Mouse (Mus musculus): Measurements from ENCODE around the gene Acp1. TPM values are rescaled to one million over a fixed set of nuclear protein-coding genes. Genes with fewer than 3 reads are reported as not detected.

The Acp1 gene
- polyA plus RNA-seq, 1 experiment from 2014 or later = 159 TPM

DNA sequence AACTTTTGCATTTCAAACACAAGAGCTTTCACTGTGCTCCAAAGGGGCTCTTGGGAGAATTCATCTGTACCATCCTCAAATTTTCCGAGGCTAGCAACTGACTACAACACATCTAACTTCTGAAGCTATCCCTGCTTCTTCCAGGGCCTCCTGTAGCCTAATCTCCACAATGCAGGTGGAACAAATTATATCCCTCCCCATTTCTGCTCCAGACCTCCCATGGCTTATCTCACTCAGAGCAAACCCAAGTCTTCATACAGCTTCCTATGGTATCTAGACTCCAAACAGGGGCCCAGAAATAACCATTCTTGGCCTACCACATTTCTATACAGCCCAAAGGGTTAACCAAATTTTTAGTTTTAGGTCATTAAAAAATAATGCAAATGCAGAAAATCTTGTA, 2.7 kb downstream of the Acp1 start:
- ATAC-seq (ENCODE audit: insufficient number of reproducible peaks, insufficient read depth, low FRiP score, low TSS enrichment, low read depth) = no peak
- no peaks in the 10 kb centered on the region for H3K27me3 ChIP-seq
- peaks cover 21% of the 10 kb centered on the region for H3K4me1 ChIP-seq
- H3K27ac ChIP-seq = no peak overlapping the region
- no peak overlapping the region for H3K4me3 ChIP-seq
- no peak overlapping the region for H3K4me2 ChIP-seq
- WGBS = 88% methylated on average over 1 of the region's 1 CpGs
- H3K36me3 ChIP-seq = peaks cover 12% of the 10 kb centered on the region
- H3K9me3 ChIP-seq = no peaks in the 10 kb centered on the region
- H3K9ac ChIP-seq = no peak overlapping the region

DNA sequence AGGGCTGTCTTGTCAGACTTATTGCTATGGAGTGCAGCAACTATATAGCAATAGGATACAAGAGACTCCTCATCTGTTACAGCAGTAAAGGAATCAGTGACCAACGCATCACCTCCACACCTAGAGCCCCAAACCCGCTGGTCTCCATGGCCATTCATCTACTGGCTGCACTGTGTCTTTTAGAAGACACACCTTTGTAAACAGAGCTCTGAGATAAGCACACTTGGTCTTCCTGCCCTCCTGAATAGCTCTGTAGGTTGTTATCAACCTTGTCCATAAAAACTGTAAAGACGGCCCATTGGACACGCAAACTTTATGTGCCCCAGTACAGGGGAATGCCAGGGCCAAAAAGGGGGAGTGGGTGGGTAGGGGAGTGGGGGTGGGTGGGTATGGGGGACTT, 14.3 kb downstream of the Acp1 start:
- ATAC-seq (ENCODE audit: insufficient number of reproducible peaks, insufficient read depth, low FRiP score, low TSS enrichment, low read depth) = no peak
- 96% methylated on average over 4 of the region's 4 CpGs for WGBS
- H3K9ac ChIP-seq = no peak overlapping the region
- H3K9me3 ChIP-seq = no peaks in the 10 kb centered on the region
- H3K4me2 ChIP-seq = no peak overlapping the region
- H3K4me1 ChIP-seq = no peaks in the 10 kb centered on the region
- peaks cover 40% of the 10 kb centered on the region for H3K36me3 ChIP-seq
- H3K27ac ChIP-seq = no peak overlapping the region
- H3K4me3 ChIP-seq = no peak overlapping the region
- no peaks in the 10 kb centered on the region for H3K27me3 ChIP-seq

DNA sequence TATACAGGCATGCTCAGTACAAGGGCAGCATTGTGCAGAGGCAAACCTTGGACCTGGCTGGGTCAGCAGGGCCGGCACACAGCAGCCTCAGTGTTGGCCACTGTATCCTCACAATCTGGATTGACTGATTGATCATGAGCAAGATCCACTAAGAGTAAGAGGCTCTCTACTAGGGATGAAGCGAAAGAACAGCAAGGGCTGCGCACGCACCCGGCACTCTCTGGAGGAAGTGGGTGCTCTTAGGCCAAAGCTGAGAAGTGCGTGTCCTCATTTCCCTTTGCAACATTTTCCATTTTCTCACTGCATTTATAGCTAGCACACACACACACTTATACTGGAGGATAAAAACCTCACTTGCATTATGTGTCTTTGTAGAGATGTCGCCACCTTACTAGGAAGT, 20.0 kb downstream of the Acp1 start:
- no peaks in the 10 kb centered on the region for H3K4me1 ChIP-seq
- 84% methylated on average over 7 of the region's 7 CpGs for WGBS
- peaks cover 12% of the 10 kb centered on the region for H3K27me3 ChIP-seq
- no peak overlapping the region for H3K27ac ChIP-seq
- no peak overlapping the region for H3K4me2 ChIP-seq
- H3K9ac ChIP-seq = no peak overlapping the region
- no peak for ATAC-seq (ENCODE audit: insufficient number of reproducible peaks, insufficient read depth, low FRiP score, low TSS enrichment, low read depth)
- H3K36me3 ChIP-seq = peaks cover 12% of the 10 kb centered on the region
- H3K9me3 ChIP-seq = no peaks in the 10 kb centered on the region
- no peak overlapping the region for H3K4me3 ChIP-seq

DNA sequence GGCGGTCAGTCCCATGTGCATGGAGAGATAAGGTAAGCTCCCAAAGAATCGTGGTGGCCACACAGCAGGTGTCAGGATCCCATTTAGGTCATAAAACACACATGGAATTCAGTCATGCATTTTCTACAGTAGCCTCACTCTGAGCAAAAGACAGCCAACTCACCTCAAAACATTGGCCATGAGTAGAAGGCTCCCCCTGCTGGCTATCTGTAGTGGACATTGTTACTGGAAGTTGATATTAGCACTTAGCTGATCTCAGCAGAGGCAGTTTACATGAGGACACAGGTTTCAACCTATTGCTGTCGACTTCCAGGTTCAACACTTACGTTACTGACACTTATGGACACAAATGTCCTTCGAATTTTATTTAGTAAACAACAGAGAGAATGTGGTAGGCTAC, 21.3 kb downstream of the Acp1 start:
- Histone ChIP-seq H3K36me3 (peaks cover 7% of the 10 kb centered on the region), H3K4me2 (no peak overlapping the region), H3K9ac (no peak overlapping the region), H3K27me3 (peaks cover 25% of the 10 kb centered on the region), H3K9me3 (no peaks in the 10 kb centered on the region), H3K4me1 (no peaks in the 10 kb centered on the region), H3K4me3 (no peak overlapping the region), H3K27ac (no peak overlapping the region)
- ATAC-seq (ENCODE audit: insufficient number of reproducible peaks, insufficient read depth, low FRiP score, low TSS enrichment, low read depth) = no peak
- 34% methylated on average over 5 of the region's 5 CpGs for WGBS

DNA sequence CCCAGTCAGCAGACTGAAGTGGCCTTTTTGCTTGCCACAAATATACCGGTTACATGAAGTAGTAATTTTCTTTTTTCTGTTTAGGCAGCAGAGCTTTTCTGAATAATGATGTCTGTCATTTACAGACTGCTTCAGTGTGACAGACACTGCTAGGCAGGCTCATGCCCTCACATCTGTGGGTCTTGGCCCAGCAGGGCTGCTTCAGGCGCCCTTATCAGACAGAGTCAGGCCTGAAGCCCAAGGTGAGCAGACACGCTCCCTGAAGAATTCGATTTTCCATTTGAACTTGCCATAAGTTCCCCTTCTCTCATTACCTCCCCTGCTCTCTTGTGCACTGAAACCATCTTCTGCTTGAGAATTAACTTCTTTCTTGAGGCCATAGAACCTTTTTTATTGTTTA, 23.4 kb downstream of the Acp1 start:
- H3K4me1 ChIP-seq = peaks cover 19% of the 10 kb centered on the region
- no peak overlapping the region for H3K4me3 ChIP-seq
- no peak overlapping the region for H3K9ac ChIP-seq
- WGBS = 80% methylated on average over 4 of the region's 4 CpGs
- H3K36me3 ChIP-seq = no peaks in the 10 kb centered on the region
- ATAC-seq (ENCODE audit: insufficient number of reproducible peaks, insufficient read depth, low FRiP score, low TSS enrichment, low read depth) = no peak
- H3K4me2 ChIP-seq = no peak overlapping the region
- no peak overlapping the region for H3K27ac ChIP-seq
- H3K9me3 ChIP-seq = no peaks in the 10 kb centered on the region
- peaks cover 46% of the 10 kb centered on the region for H3K27me3 ChIP-seq

DNA sequence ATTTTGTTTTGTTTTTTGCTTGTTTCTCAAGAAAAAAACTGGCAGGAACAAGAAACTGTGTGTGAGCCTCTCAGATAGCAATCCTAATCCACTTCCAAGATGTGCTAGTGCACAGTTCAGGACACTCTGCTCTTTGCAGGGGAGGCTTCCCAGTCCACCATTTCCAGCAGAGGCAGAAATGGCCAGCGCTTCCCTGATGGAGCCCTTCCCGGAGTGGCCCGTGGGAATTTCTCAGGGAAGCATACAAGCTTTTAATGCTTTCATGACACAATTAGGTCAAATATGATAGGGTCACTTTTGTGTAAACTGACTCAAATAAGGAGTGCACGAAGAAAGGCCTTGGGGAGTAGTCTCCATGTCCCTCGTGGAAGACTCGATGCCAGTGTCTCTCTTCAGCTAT, 25.5 kb downstream of the Acp1 start:
- H3K4me2 ChIP-seq = peak overlapping the region; percentile 11
- no peaks in the 10 kb centered on the region for H3K36me3 ChIP-seq
- H3K4me3 ChIP-seq = no peak overlapping the region; the same call in 1 of the 2 replicates
- 72% methylated on average over 6 of the region's 6 CpGs for WGBS
- H3K4me1 ChIP-seq = peaks cover 19% of the 10 kb centered on the region
- no peak for ATAC-seq (ENCODE audit: insufficient number of reproducible peaks, insufficient read depth, low FRiP score, low TSS enrichment, low read depth)
- H3K9me3 ChIP-seq = no peaks in the 10 kb centered on the region
- H3K9ac ChIP-seq = no peak overlapping the region
- peaks cover 60% of the 10 kb centered on the region for H3K27me3 ChIP-seq
- no peak overlapping the region for H3K27ac ChIP-seq

DNA sequence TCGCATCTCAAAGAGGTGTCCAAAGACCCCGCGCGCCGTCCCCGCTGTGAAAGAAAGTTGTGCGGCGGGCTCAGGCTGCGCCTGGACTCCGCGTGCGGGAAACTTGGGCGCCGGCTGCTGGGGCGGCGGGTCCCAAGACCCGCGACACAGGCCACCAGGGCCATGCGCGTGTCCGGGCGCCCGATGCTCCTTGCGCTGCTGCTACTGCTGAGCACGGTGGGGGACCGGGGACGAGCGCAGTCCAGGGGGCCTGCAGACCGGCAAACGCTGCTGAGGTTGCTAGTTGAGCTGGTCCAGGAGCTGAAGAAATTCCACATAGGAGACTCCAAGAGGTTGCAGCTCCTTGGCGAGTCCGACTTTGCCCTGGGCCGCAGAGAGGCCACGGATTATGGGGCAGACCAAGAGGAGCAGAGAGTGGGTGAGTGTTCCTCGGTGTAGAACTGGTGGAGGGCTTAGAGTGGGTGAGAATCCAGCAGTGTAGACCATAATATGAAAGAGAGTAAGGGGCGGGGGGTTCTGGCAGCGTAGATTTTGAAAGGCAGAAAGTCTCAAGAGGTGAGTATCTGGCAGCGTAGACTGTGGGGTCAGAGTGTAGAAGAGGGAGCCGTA, 26.7 kb downstream of the Acp1 start:
- H3K27ac ChIP-seq = no peak overlapping the region
- H3K9ac ChIP-seq = peak overlapping the region; percentile 72
- H3K4me2 ChIP-seq = peak overlapping the region; percentile 100
- H3K4me3 ChIP-seq = peak overlapping the region; percentile 57
- no peaks in the 10 kb centered on the region for H3K9me3 ChIP-seq
- ATAC-seq (ENCODE audit: insufficient number of reproducible peaks, insufficient read depth, low FRiP score, low TSS enrichment, low read depth) = peak; percentile 56; the same call in 1 of the 2 replicates
- H3K27me3 ChIP-seq = peaks cover 63% of the 10 kb centered on the region
- WGBS = 8% methylated on average over 39 of the region's 39 CpGs
- H3K36me3 ChIP-seq = no peaks in the 10 kb centered on the region
- H3K4me1 ChIP-seq = peaks cover 19% of the 10 kb centered on the region

DNA sequence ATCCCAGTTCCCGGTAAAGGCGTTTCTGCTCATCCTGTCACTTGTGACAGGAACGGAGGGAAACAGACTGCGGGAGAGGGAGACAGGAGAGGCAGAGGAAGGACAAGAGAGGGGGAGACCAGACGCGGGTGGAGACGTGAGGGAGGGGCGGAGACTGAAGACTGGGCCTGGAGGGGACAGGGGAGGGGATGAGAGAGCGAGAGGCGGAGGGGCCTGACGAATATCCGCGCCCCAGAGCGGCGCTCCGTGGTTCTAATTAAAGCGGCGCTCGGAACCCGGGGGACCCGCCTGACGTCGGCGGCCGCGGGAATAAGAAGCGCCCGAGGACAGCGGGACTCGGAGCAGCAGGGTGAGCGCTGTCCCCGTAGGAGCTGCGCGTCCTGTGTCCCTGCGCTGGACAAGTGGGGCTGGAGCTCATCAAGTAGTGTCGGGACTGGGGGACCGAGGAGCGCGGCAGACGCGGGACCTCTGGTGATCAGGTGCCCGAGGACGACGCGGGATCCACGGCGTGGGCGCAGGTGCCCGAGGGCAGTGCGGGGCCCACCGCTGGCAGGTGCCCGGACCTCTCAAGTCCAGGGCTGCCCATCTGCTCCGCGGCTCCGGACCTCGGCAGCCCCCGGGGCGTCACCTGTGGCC, 27.3 kb downstream of the Acp1 start, which contains the start of gene Alkal2:
Alkal2 (plus strand) TSS at position 337 of the 636 bp plus-strand sequence.
- WGBS = under 1% methylated on average over 54 of the region's 58 CpGs
- Histone ChIP-seq H3K4me3 (peak within 1 kb of the TSS; percentile 57), H3K4me1 (peaks cover 19% of the 10 kb centered on the region), H3K36me3 (no peaks in the 10 kb centered on the region), H3K27ac (no peak within 1 kb of the TSS), H3K9ac (peak within 1 kb of the TSS; percentile 72), H3K27me3 (peaks cover 63% of the 10 kb centered on the region), H3K9me3 (no peaks in the 10 kb centered on the region), H3K4me2 (peak within 1 kb of the TSS; percentile 100)
- peak; percentile 32; the same call in 1 of the 2 replicates for ATAC-seq (ENCODE audit: insufficient number of reproducible peaks, insufficient read depth, low FRiP score, low TSS enrichment, low read depth)

DNA sequence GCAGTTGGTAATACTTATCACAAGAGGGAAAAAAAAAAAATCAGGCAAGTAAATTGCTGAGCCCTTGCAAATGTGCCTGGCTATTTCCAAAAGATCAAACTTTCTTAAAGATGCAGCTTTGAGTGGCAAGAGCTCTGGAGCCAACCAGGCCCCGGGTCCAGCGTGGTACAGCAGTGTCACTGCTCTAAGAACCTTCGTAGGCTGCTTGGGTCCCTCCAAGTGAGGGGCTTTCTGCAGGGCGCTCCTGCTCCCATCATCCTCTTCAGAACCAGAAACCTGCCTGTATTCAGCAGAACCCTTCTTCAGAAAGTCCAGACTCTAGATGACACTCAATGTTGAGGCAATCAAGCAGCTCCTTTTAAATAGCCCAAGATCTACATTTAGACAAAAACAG, 27.8 kb downstream of the Acp1 start:
- peak overlapping the region; percentile 57 for H3K4me3 ChIP-seq
- peak overlapping the region; percentile 72; the same call in 1 of the 2 replicates for H3K9ac ChIP-seq
- H3K36me3 ChIP-seq = no peaks in the 10 kb centered on the region
- H3K27ac ChIP-seq = no peak overlapping the region
- H3K4me2 ChIP-seq = peak overlapping the region; percentile 100
- H3K4me1 ChIP-seq = peaks cover 19% of the 10 kb centered on the region
- peaks cover 63% of the 10 kb centered on the region for H3K27me3 ChIP-seq
- WGBS = 12% methylated on average over 4 of the region's 4 CpGs
- no peaks in the 10 kb centered on the region for H3K9me3 ChIP-seq
- no peak for ATAC-seq (ENCODE audit: insufficient number of reproducible peaks, insufficient read depth, low FRiP score, low TSS enrichment, low read depth)

DNA sequence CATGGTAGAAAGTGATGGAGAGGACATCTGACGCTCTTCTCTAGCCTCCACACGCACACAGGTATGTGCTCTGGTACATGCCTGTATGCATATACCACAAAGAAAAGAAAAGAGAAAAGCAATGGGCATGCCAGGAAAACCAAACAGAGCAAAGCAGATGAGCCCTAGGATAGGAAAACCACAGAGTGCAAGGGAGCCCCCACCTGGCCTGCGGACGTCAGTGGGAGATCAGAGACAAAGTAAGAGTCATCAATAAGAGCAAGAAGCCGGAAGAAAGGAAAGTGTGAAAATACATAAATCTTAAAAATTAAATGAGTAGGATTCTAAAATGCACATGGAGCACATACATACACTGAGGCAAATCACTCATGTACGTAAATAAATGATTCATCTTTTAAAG, 31.9 kb downstream of the Acp1 start:
- H3K9me3 ChIP-seq = no peaks in the 10 kb centered on the region
- H3K4me3 ChIP-seq = no peak overlapping the region
- H3K4me1 ChIP-seq = peaks cover 13% of the 10 kb centered on the region
- no peak for ATAC-seq (ENCODE audit: insufficient number of reproducible peaks, insufficient read depth, low FRiP score, low TSS enrichment, low read depth)
- H3K36me3 ChIP-seq = no peaks in the 10 kb centered on the region
- no peak overlapping the region for H3K4me2 ChIP-seq
- WGBS = 70% methylated on average over 6 of the region's 6 CpGs
- no peak overlapping the region for H3K9ac ChIP-seq
- no peak overlapping the region for H3K27ac ChIP-seq
- peaks cover 31% of the 10 kb centered on the region for H3K27me3 ChIP-seq

DNA sequence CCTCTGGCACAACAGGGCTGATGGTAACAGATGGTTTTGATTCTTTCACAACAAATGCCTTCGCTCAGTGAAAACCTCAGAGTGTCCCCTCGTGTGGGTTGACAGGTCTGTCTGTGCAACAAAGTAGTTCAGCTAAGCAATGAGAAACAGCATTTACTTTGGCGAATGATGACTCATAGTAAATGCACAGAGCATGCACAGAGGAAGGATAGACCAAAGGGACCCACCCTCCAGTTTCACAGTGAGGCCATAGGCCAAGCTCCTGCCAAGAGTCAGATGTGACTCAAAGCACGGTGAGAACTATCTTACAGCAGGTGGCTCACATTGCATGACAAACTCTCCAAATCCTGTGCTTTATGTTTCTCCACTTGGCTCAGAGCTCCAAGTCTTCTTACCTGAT, 45.6 kb downstream of the Acp1 start:
- no peak overlapping the region for H3K4me2 ChIP-seq
- no peaks in the 10 kb centered on the region for H3K36me3 ChIP-seq
- H3K9ac ChIP-seq = no peak overlapping the region
- 41% methylated on average over 4 of the region's 4 CpGs for WGBS
- H3K27ac ChIP-seq = no peak overlapping the region
- H3K27me3 ChIP-seq = no peaks in the 10 kb centered on the region; the same call in 1 of the 2 replicates
- H3K9me3 ChIP-seq = no peaks in the 10 kb centered on the region
- no peak for ATAC-seq (ENCODE audit: insufficient number of reproducible peaks, insufficient read depth, low FRiP score, low TSS enrichment, low read depth)
- H3K4me1 ChIP-seq = peaks cover 7% of the 10 kb centered on the region
- H3K4me3 ChIP-seq = no peak overlapping the region

DNA sequence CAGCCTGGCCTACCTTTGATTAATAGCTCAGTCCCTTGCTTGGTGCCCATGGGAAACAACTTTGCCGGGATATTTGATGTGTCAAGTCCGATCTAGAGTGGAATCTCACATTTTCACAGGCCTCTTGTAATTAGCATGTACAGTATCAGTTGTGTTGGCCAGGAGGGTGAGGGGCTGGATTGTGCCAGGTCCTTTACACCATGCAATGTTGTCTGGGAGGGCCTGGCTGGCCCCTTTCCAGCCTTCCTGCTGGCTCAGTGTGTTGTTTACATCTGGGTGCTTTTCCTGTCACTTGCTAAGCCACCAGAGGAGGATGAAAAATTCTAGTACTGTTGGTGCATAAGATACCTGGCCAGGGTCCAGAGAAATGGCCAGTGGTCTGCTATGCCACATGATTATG, 47.0 kb downstream of the Acp1 start:
- no peak overlapping the region for H3K4me3 ChIP-seq
- H3K4me1 ChIP-seq = peaks cover 7% of the 10 kb centered on the region
- H3K27ac ChIP-seq = no peak overlapping the region
- 69% methylated on average over 2 of the region's 2 CpGs for WGBS
- no peak overlapping the region for H3K4me2 ChIP-seq
- ATAC-seq (ENCODE audit: insufficient number of reproducible peaks, insufficient read depth, low FRiP score, low TSS enrichment, low read depth) = no peak
- H3K36me3 ChIP-seq = no peaks in the 10 kb centered on the region
- no peaks in the 10 kb centered on the region; the same call in 1 of the 2 replicates for H3K27me3 ChIP-seq
- no peak overlapping the region for H3K9ac ChIP-seq
- H3K9me3 ChIP-seq = no peaks in the 10 kb centered on the region

Measured in embryonic facial prominence, embryonic 13.5 days (tissue).